Mouse (Mus musculus) ES-E14 (cell line): Measurements from ENCODE around the gene Ube2o. TPM values are rescaled to one million over a fixed set of nuclear protein-coding genes. Genes with fewer than 3 reads are reported as not detected.

ENCODE experiments used
- DNase-seq: peaks from one replicate; pipeline ENCODE4 v3.0.0-alpha.2; 2013; ENCODE audit warnings: low read depth, low spot score
- H3K27ac ChIP-seq: 2 replicates; pipeline ENCODE4 v1.5.1; 2012; ENCODE audit warnings: low read depth, mild to moderate bottlenecking, low read length, moderate library complexity, mixed read lengths; ENCODE audit not compliant: poor library complexity, insufficient read depth, severe bottlenecking
- H3K36me3 ChIP-seq: 2 replicates; pipeline ENCODE4 v1.6.1; 2012; ENCODE audit warnings: mild to moderate bottlenecking, low read length, moderate library complexity, mixed read lengths; ENCODE audit not compliant: control insufficient read depth, poor library complexity, insufficient read depth, severe bottlenecking
- H3K4me1 ChIP-seq, 2 experiments: fragments of 150-350 bp in 1 of 2; sonication (generic) in 1 of 2; 2 replicates each; pipeline ENCODE4 v1.6.1; 2012; ENCODE audit warnings: low read length in 2 of 2, mild to moderate bottlenecking in 1 of 2, mixed read lengths in 1 of 2; ENCODE audit not compliant: control insufficient read depth in 2 of 2, insufficient read depth in 2 of 2, poor library complexity in 1 of 2
- H3K4me3 ChIP-seq, 2 experiments: fragments of 150-350 bp in 1 of 2; sonication (generic) in 1 of 2; 2 replicates each; pipeline ENCODE4 v1.5.1; 2012; ENCODE audit warnings: low read length in 2 of 2, low read depth in 1 of 2, mild to moderate bottlenecking in 1 of 2, mixed read lengths in 1 of 2; ENCODE audit not compliant: insufficient read depth in 1 of 2, poor library complexity in 1 of 2, severe bottlenecking in 1 of 2
- H3K9ac ChIP-seq: 2 replicates; pipeline ENCODE4 v1.6.1; 2012; ENCODE audit warnings: low read depth, mild to moderate bottlenecking, low read length, mixed read lengths; ENCODE audit not compliant: poor library complexity, insufficient read depth, severe bottlenecking
- H3K9me3 ChIP-seq: fragments of 150-350 bp; sonication (generic); 2 replicates; pipeline ENCODE4 v1.6.1; 2012; ENCODE audit warnings: low read depth, mild to moderate bottlenecking, low read length; ENCODE audit not compliant: control insufficient read depth, insufficient read depth
- CHD2 ChIP-seq: IDR thresholded peaks from 2 replicates; pipeline ENCODE4 v1.6.1; 2014; ENCODE audit warnings: mild to moderate bottlenecking, low read depth, low read length, inconsistent platforms
- HCFC1 ChIP-seq: IDR thresholded peaks from 2 replicates; pipeline ENCODE4 v1.6.1; 2012; ENCODE audit warnings: low read length, inconsistent platforms, borderline replicate concordance; ENCODE audit not compliant: insufficient read depth
- MAFK ChIP-seq: IDR thresholded peaks from 2 replicates; pipeline ENCODE4 v1.6.1; 2014; ENCODE audit warnings: mild to moderate bottlenecking, low read depth, low read length, inconsistent platforms; ENCODE audit not compliant: insufficient read depth
- ZC3H11A ChIP-seq: IDR thresholded peaks from 2 replicates; pipeline ENCODE4 v1.6.1; 2012; ENCODE audit warnings: low read depth, mild to moderate bottlenecking, inconsistent platforms, low read length, borderline replicate concordance
- ZNF384 ChIP-seq: IDR thresholded peaks from 2 replicates; pipeline ENCODE4 v1.6.1; 2012; ENCODE audit warnings: low read depth, low read length, inconsistent platforms
- in situ Hi-C, 2 experiments: fragments of 600-800 bp; cut with MboI; formaldehyde crosslinking; loops; one replicate each; pipeline ENCODE4 v1.15.1; 2025; ENCODE audit warnings: low sequenced_read_pairs in 2 of 2, inconsistent platforms in 1 of 2; ENCODE audit not compliant: unreplicated experiment in 2 of 2
- total RNA-seq: library from RNA; depleted of rRNA; stranded (reverse); fragments of 300-350 nt; gene quantifications from 2 replicates; pipeline ENCODE4 v1.2.3, GENCODE M21; 2012

The Ube2o gene
- total RNA-seq, 1 experiment, result 45.2 TPM

DNA sequence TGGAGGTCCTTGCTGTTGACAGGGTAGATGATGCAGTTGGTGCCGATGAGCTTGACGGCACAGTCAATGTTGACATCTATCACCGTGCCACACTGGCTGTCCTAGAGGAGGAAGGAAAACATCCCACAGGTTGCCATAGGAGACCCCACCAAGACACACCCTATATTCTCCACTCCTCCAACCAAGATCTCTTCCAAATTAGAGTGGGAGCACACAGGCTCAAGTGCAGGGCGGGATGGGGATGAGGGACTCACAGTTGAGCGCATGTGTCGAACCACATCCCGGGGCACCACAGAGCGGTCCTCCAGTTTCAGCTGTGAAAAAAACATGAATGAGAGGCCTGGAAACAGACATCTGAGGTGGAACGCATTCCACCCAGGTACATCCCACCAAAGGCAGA lies 32.5 kb downstream of the Ube2o start:
- in situ Hi-C loops, result no loop called here
- H3K4me1 ChIP-seq, result no peaks in the 10 kb centered on the region
- peaks cover 42% of the 10 kb centered on the region for H3K36me3 ChIP-seq
- TF ChIP-seq HCFC1 (no peak), ZNF384 (no peak), ZC3H11A (no peak), CHD2 (no peak), MAFK (no peak)
- no peaks in the 10 kb centered on the region for H3K9me3 ChIP-seq
- H3K9ac ChIP-seq, result no peak overlapping the region
- H3K27ac ChIP-seq, result no peak overlapping the region
- H3K4me3 ChIP-seq, result no peak overlapping the region
- no peak for DNase-seq

DNA sequence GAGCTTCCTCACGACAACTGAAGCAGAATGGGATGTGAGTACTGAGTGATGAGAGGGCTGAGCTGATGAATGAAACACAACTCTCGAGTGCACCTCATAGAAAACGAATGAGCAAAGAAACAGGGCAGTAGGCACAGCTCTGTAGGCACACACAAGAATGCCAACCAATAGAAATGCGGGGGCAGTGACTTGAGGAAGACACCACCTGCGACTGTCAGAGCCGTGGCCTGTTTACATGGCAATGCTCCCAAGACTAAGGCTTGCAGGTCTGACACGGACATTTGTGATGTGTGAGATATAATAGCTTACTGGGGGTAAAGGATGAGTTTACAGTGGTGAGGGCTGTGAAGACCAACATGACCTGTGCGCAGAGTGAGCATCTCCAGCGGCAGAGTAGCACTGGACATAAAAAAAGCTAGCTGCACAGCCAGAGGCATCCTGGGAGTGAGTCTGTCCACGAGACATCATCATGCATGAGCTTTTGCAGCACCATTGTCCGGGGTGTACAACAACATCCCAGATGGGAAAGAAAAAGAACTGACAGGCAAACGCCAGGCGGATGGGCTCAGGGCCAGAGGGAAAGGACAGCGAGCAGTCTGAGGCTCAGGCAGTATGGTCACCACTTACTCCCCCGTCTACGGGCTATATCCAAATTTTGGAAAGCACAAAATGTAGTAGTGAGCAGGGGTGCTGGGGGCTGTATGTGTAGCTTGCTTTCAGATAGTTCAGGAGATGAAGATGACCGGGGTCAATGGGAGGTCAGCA lies 33.8 kb downstream of the Ube2o start:
- no peaks in the 10 kb centered on the region for H3K9me3 ChIP-seq
- no peak for DNase-seq
- no peak overlapping the region for H3K9ac ChIP-seq
- no peak overlapping the region for H3K4me3 ChIP-seq
- H3K4me1 ChIP-seq, result no peaks in the 10 kb centered on the region
- TF ChIP-seq ZC3H11A, result no peak
- TF ChIP-seq ZNF384, result no peak
- no peak for TF ChIP-seq CHD2
- no peak for TF ChIP-seq MAFK
- no peak for TF ChIP-seq HCFC1
- peaks cover 55% of the 10 kb centered on the region for H3K36me3 ChIP-seq
- H3K27ac ChIP-seq, result no peak overlapping the region
- in situ Hi-C loops, result no loop called here

DNA sequence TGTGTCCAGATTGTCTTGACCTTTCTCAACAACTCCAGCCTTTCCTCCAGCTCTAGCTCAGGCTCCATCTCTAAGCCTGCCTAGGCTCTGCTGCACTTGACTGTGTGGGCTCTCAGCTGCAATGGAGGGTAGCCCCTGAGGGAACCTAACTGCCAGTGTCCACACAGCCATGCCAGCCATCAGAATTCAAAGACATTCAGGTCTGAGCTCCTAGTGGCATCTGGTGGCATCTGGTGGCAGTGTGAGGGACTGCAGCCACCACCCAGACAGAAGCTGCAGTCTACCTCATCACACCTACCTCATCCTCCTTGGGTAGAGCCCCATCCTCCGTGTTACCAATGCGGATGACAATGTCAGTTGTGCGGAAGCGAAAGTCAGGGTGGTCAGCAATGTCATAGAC lies 38.1 kb downstream of the Ube2o start:
- peaks cover 85% of the 10 kb centered on the region for H3K36me3 ChIP-seq
- DNase-seq, result no peak

GRCm38 (mm10) chr11:116541183-116541582 lies 40.1 kb downstream of the Ube2o start:
- Histone ChIP-seq H3K27ac (no peak overlapping the region), H3K4me1 (peaks cover 0 to 5% of the 10 kb centered on the region in 2 experiments; a peak in 1 of 4 replicates), H3K9ac (no peak overlapping the region), H3K4me3 (no peak overlapping the region), H3K9me3 (no peaks in the 10 kb centered on the region), H3K36me3 (peaks cover 74% of the 10 kb centered on the region)
- DNase-seq, result no peak
- TF ChIP-seq MAFK (no peak), ZNF384 (no peak), ZC3H11A (no peak), HCFC1 (no peak), CHD2 (no peak)
- in situ Hi-C loops, result no loop called here

More for the DNA sequence above, 38.1 kb downstream of the Ube2o start:
- in situ Hi-C loops, result no loop called here
- no peak for TF ChIP-seq CHD2
- no peak for TF ChIP-seq ZNF384
- TF ChIP-seq MAFK, result no peak
- TF ChIP-seq ZC3H11A, result no peak
- no peak for TF ChIP-seq HCFC1
- H3K9me3 ChIP-seq, result no peaks in the 10 kb centered on the region
- H3K9ac ChIP-seq, result no peak overlapping the region
- H3K4me1 ChIP-seq, result peaks cover 0 to 5% of the 10 kb centered on the region in 2 experiments; a peak in 1 of 4 replicates
- no peak overlapping the region for H3K4me3 ChIP-seq
- H3K27ac ChIP-seq, result no peak overlapping the region
